Mouse (Mus musculus) thymus, adult 2 months (tissue): ENCODE measurements at regions not wholly inside any gene's neighbourhood (a gene's known extent, or its start where the extent isn't known, plus 50 kb on each side); places are given as distances from the start of the nearest gene placed in this dataset.

Experiments used
- DNase-seq: peaks from one replicate; pipeline ENCODE4 v3.0.0; 2021
- H3K27ac ChIP-seq: fragments of 200-500 bp; 2 replicates; pipeline ENCODE4 v1.5.1; 2012; ENCODE audit warnings: low read length, control low read depth; ENCODE audit not compliant: control insufficient read depth, insufficient read depth
- H3K27me3 ChIP-seq: fragments of 200-500 bp; 2 replicates; pipeline ENCODE4 v1.6.1; 2012; ENCODE audit warnings: mild to moderate bottlenecking, low read length, moderate library complexity, mixed read lengths; ENCODE audit not compliant: control insufficient read depth, insufficient read depth
- H3K36me3 ChIP-seq: fragments of 200-500 bp; 2 replicates; pipeline ENCODE4 v1.6.1; 2012; ENCODE audit warnings: mild to moderate bottlenecking, low read length, moderate library complexity; ENCODE audit not compliant: control insufficient read depth, insufficient read depth
- H3K4me1 ChIP-seq: fragments of 200-500 bp; replicated peaks from 2 replicates; pipeline ENCODE4 v1.6.1; 2012; ENCODE audit warnings: low read length; ENCODE audit not compliant: control insufficient read depth, insufficient read depth
- H3K4me3 ChIP-seq: fragments of 200-500 bp; 2 replicates; pipeline ENCODE4 v1.5.1; 2012; ENCODE audit warnings: mild to moderate bottlenecking, low read length, control low read depth, moderate library complexity; ENCODE audit not compliant: control insufficient read depth, insufficient read depth
- CTCF ChIP-seq: fragments of 200-500 bp; IDR thresholded peaks from 2 replicates; pipeline ENCODE4 v1.5.1; 2012; ENCODE audit warnings: mild to moderate bottlenecking, control low read depth, low read length, moderate library complexity, borderline replicate concordance; ENCODE audit not compliant: control insufficient read depth, poor library complexity, insufficient read depth; ENCODE audit errors: extremely low read depth
- POLR2A ChIP-seq: fragments of 200-500 bp; IDR thresholded peaks from 2 replicates; pipeline ENCODE4 v1.6.1; 2012; ENCODE audit warnings: mild to moderate bottlenecking, low read length, control low read depth, moderate library complexity; ENCODE audit not compliant: control insufficient read depth, poor library complexity, insufficient read depth; ENCODE audit errors: extremely low read depth
- WGBS: fragments of 180-500 bp; shearing (Covaris S2); methylation state at CpG from one replicate; pipeline ENCODE4 v1.1.7; 2018; 5-methylcytosine and 5-hydroxymethylcytosine counted together

DNA sequence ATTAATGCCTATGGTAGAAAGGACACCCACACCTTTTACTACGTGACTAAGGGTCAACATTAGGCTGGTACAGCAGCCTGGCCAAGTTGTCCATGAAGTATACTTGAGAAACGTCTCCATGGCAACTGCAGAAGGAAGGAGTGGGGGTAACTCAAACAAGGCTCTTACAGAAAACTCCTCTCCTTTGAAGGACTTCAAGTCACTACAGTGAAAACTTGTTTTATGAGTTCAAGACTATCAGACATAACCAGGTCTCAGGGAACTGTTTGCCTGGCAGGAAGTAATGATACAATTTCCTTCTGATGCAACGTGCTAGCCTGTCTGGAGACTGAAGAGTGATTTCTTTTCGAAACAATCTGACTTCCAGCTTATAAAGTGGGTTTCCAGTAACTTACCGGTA, 71.5 kb upstream of the Serpine2 start:
- Histone ChIP-seq H3K4me1 (no peaks in the 10 kb centered on the region), H3K27me3 (no peaks in the 10 kb centered on the region), H3K4me3 (no peak overlapping the region), H3K27ac (no peak overlapping the region), H3K36me3 (no peaks in the 10 kb centered on the region)
- DNase-seq = no peak
- TF ChIP-seq CTCF = no peak
- whole genome bisulfite sequencing = 44% methylated on average over 5 of the region's 5 CpGs

DNA sequence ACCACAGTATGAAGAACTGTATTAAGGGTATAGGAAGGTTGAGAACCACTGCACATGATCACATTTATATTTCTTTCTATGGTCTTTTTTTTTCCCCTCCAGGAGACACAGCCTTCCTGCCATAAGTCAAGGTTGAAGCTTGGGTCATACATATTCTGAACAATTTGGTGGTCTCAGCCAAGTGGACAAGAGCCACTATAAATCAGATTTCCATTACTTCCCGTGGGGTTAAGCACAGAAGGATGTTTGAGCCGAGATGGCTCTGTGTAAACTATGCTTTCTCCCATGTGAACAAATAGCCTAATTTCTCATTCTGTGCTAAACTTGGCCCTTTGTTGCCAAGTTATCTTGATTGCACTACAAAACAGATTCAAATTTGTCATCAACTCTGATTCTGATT, 66.8 kb upstream of the Serpine2 start:
- no peak overlapping the region for H3K4me3 ChIP-seq
- no peaks in the 10 kb centered on the region for H3K4me1 ChIP-seq
- no peak overlapping the region for H3K27ac ChIP-seq
- no peak for DNase-seq
- H3K27me3 ChIP-seq = no peaks in the 10 kb centered on the region
- no peaks in the 10 kb centered on the region for H3K36me3 ChIP-seq
- TF ChIP-seq POLR2A (no peak), CTCF (no peak)
- 74% methylated on average over 2 of the region's 2 CpGs for WGBS

DNA sequence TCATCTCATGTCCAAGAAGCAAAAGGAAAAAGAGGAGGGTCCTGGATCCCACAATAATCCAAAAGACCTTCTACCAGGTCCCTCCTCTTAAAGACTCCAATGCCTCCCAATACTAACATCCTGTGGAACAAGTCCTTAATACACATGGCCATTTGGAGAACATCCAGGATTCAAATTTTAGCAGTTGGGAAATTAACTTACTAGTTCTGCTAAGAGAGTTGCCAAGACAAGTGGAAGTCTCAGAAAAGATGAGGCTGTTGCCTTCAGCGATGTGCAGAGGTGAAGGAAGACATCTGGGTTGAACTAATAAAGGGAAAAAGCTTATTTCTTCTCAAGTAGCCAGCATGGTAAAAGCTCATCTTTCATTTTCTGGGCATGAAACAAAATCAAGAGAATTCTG, 64.8 kb upstream of the Serpine2 start:
- WGBS = 76% methylated on average over 1 of the region's 1 CpGs
- TF ChIP-seq CTCF (no peak), POLR2A (no peak)
- Histone ChIP-seq H3K27me3 (no peaks in the 10 kb centered on the region), H3K4me1 (no peaks in the 10 kb centered on the region), H3K36me3 (no peaks in the 10 kb centered on the region), H3K27ac (no peak overlapping the region), H3K4me3 (no peak overlapping the region)
- no peak for DNase-seq

DNA sequence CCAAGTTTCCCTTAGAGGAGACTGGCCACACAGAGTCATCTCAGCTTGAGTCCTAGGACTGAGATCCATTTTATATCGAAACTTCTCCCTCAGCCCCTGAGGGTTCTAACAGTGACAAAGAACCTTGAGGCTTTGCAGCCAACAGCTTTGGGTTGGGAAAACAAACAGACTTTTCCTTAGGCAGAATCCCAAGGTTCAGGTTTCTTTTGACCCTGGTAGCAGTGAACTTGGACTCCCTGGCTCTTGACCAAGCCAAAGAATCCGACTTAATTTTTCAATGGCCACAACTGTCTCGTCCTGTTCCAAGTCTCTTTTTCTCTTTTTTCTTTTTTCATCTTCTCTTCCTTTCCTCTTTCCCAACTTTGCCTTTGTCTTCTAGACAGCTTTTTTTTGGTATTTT, 60.9 kb upstream of the Serpine2 start:
- no peaks in the 10 kb centered on the region for H3K36me3 ChIP-seq
- TF ChIP-seq CTCF (no peak), POLR2A (no peak)
- no peaks in the 10 kb centered on the region for H3K4me1 ChIP-seq
- H3K27ac ChIP-seq = no peak overlapping the region
- H3K4me3 ChIP-seq = no peak overlapping the region
- H3K27me3 ChIP-seq = no peaks in the 10 kb centered on the region
- 91% methylated on average over 3 of the region's 3 CpGs for WGBS
- DNase-seq = no peak

DNA sequence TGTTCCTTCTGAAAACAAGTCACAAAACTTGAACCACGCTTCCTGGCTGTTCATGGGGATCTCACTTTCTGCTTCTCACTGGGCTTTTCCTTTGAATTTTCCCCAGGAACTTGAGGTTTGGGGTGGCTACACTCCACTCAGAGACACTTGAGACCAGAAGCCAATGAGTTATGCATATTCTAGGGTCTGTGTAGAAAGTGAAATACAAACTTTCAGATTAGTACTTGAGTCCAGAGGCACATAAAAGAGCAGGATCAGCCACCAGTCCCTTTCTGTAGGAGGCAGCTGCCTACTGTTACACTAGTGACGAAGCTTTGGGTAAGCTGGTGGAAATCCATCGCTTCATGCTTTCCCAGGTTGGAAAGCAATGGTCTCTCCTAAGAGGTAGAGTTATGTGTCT, 60.4 kb upstream of the Serpine2 start:
- TF ChIP-seq POLR2A = no peak
- no peak for TF ChIP-seq CTCF
- Histone ChIP-seq H3K4me3 (no peak overlapping the region), H3K36me3 (no peaks in the 10 kb centered on the region), H3K4me1 (no peaks in the 10 kb centered on the region), H3K27me3 (no peaks in the 10 kb centered on the region), H3K27ac (no peak overlapping the region)
- no peak for DNase-seq
- WGBS = 93% methylated on average over 3 of the region's 3 CpGs

DNA sequence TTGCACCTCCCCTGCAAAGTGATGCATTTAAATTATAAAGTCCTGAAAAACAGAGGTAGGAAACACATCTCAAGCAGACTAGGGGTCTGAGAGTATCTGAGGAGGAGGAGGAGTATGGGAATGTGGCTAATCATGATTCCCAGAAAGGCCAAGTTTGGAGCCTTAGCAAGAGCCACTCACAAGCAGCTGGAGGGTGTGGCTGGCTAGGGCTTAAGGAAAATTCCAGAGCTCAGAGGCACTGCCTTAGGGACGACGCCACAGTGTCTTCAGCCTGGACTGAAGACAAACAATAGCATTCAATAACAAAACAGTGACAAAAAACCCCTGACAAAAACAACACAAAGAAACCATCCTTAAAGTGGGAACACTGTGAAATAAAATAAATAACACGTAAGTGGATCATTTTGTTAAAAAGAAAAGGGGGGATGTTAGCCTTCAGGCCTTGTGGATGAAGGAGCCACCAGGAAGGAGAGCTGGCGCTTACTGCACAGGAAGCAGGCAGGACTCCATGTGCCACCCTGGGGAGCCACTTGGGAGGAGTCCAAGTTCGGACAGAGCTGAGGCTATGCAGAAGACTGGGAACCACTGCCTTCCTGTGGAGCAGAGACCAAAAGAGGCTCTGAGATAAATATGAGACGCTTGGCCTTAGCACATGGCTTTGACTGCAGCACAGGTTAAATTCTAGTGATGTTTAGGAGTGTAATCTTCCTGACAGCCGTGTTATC, 56.6 kb upstream of the Serpine2 start:
- no peaks in the 10 kb centered on the region for H3K4me1 ChIP-seq
- no peak overlapping the region for H3K27ac ChIP-seq
- no peak for DNase-seq
- no peak for TF ChIP-seq CTCF
- TF ChIP-seq POLR2A = no peak
- H3K4me3 ChIP-seq = no peak overlapping the region
- H3K36me3 ChIP-seq = no peaks in the 10 kb centered on the region
- no peaks in the 10 kb centered on the region for H3K27me3 ChIP-seq
- 83% methylated on average over 7 of the region's 7 CpGs for WGBS
